Mouse (Mus musculus) limb, embryonic 11.5 days (tissue): ENCODE results near the gene Milr1. TPM values are rescaled to one million over a fixed set of nuclear protein-coding genes. Genes with fewer than 3 reads are reported as not detected.
"Not testable (repeated sequence)": the region's sequence is repeated elsewhere in the genome, so short reads cannot be mapped to it uniquely, and the experiment has no call there.

Experiments
- ATAC-seq: fragments of 200-750 bp; cut with Nextera tagmentation; 2 replicates; pipeline ENCODE4 v1.8.0; 2017; ENCODE audit warnings: low read depth; ENCODE audit not compliant: insufficient number of reproducible peaks, low FRiP score, low TSS enrichment
- DNase-seq: peaks from one replicate; pipeline ENCODE4 v3.0.0-alpha.2; 2015; ENCODE audit warnings: low spot score
- H3K27ac ChIP-seq: fragments of 300-500 bp; sonication (generic); replicated peaks from 2 replicates; pipeline ENCODE4 v1.5.1; 2014; ENCODE audit warnings: low read depth, mild to moderate bottlenecking, low read length
- H3K27me3 ChIP-seq: fragments of 300-500 bp; sonication (generic); 2 replicates; pipeline ENCODE4 v1.6.1; 2014; ENCODE audit warnings: mild to moderate bottlenecking, low read length, mixed read lengths; ENCODE audit not compliant: control insufficient read depth, insufficient read depth
- H3K36me3 ChIP-seq: fragments of 300-500 bp; sonication (generic); 2 replicates; pipeline ENCODE4 v1.6.1; 2014; ENCODE audit warnings: mild to moderate bottlenecking, low read length, moderate library complexity, mixed read lengths; ENCODE audit not compliant: control insufficient read depth, insufficient read depth
- H3K4me1 ChIP-seq: fragments of 300-500 bp; sonication (generic); 2 replicates; pipeline ENCODE4 v1.6.1; 2014; ENCODE audit warnings: low read length, mixed read lengths; ENCODE audit not compliant: control insufficient read depth, insufficient read depth
- H3K4me2 ChIP-seq: fragments of 300-500 bp; sonication (generic); 2 replicates; pipeline ENCODE4 v1.6.1; 2014; ENCODE audit warnings: low read depth, mild to moderate bottlenecking, moderate library complexity; ENCODE audit not compliant: severe bottlenecking
- H3K4me3 ChIP-seq: fragments of 300-500 bp; sonication (generic); 2 replicates; pipeline ENCODE4 v1.5.1; 2014; ENCODE audit warnings: low read depth, low read length
- H3K9ac ChIP-seq: fragments of 300-500 bp; sonication (generic); 2 replicates; pipeline ENCODE4 v1.6.1; 2014; ENCODE audit warnings: mild to moderate bottlenecking, low read length
- H3K9me3 ChIP-seq: fragments of 300-500 bp; sonication (generic); 2 replicates; pipeline ENCODE4 v1.6.1; 2016; ENCODE audit warnings: low read length; ENCODE audit not compliant: control insufficient read depth
- WGBS: fragments of 180-500 bp; shearing (Covaris S2); extraction: QIAGEN DNeasy Blood & Tissue Kit; methylation state at CpG from one replicate; pipeline ENCODE4 v1.1.7; 2014; 5-methylcytosine and 5-hydroxymethylcytosine counted together
- polyA plus RNA-seq: library from polyadenylated mRNA; unstranded; fragments of >200 nt; fragmentation: Nextera tagmentation; extraction: Ambion mirVana; gene quantifications from 2 replicates; pipeline ENCODE4 v1.2.1, GENCODE M21; 2014

Gene Milr1
- polyA plus RNA-seq, 1 experiment from 2014 or later, result 0.89 TPM

GRCm38 (mm10) chr11:106740724-106741123 lies 10.3 kb upstream of the Milr1 start:
- not testable (repeated sequence) for H3K9me3 ChIP-seq, H3K4me3 ChIP-seq, H3K27ac ChIP-seq, H3K4me1 ChIP-seq, H3K4me2 ChIP-seq, H3K27me3 ChIP-seq, DNase-seq, ATAC-seq, H3K36me3 ChIP-seq, H3K9ac ChIP-seq
- 90% methylated on average over 5 of the region's 8 CpGs for WGBS

- 72% methylated on average over 6 of the region's 6 CpGs for WGBS
Observed at GRCm38 (mm10) chr11:106741232-106741631, 9.8 kb upstream of the Milr1 start.

GRCm38 (mm10) chr11:106741826-106742225 lies 9.2 kb upstream of the Milr1 start:
- Histone ChIP-seq H3K27ac (no peak overlapping the region), H3K27me3 (no peaks in the 10 kb centered on the region), H3K4me1 (0 out of 2 replicates have a peak, but pooled peaks cover 3% of the 10 kb centered on the region), H3K36me3 (no peaks in the 10 kb centered on the region), H3K4me3 (no peak overlapping the region), H3K9ac (no peak overlapping the region), H3K4me2 (no peak overlapping the region), H3K9me3 (no peaks in the 10 kb centered on the region)
- DNase-seq, result no peak
- no peak for ATAC-seq
- WGBS, result 97% methylated on average over 3 of the region's 3 CpGs

More at GRCm38 (mm10) chr11:106741232-106741631, 9.8 kb upstream of the Milr1 start:
- Histone ChIP-seq H3K9ac (no peak overlapping the region), H3K4me1 (0 out of 2 replicates have a peak, but pooled peaks cover 3% of the 10 kb centered on the region), H3K27me3 (no peaks in the 10 kb centered on the region), H3K27ac (no peak overlapping the region), H3K4me2 (no peak overlapping the region), H3K9me3 (no peaks in the 10 kb centered on the region), H3K4me3 (no peak overlapping the region), H3K36me3 (no peaks in the 10 kb centered on the region)
- no peak for ATAC-seq
- DNase-seq, result no peak

GRCm38 (mm10) chr11:106742388-106742841 lies 8.6 kb upstream of the Milr1 start:
- ATAC-seq (no peak), DNase-seq (no peak)
- no peak overlapping the region for H3K9ac ChIP-seq
- no peak overlapping the region for H3K4me3 ChIP-seq
- no peaks in the 10 kb centered on the region for H3K9me3 ChIP-seq
- H3K4me1 ChIP-seq, result no peaks in the 10 kb centered on the region
- H3K36me3 ChIP-seq, result no peaks in the 10 kb centered on the region
- H3K27ac ChIP-seq, result no peak overlapping the region
- WGBS, result 56% methylated on average over 6 of the region's 6 CpGs
- no peak overlapping the region for H3K4me2 ChIP-seq
- no peaks in the 10 kb centered on the region for H3K27me3 ChIP-seq

- 92% methylated on average over 5 of the region's 5 CpGs for WGBS
- Histone ChIP-seq H3K36me3 (no peaks in the 10 kb centered on the region), H3K9ac (no peak overlapping the region), H3K4me1 (no peaks in the 10 kb centered on the region), H3K9me3 (no peaks in the 10 kb centered on the region), H3K27me3 (no peaks in the 10 kb centered on the region), H3K4me3 (no peak overlapping the region), H3K27ac (no peak overlapping the region), H3K4me2 (no peak overlapping the region)
- DNase-seq (no peak), ATAC-seq (no peak)
Observed at GRCm38 (mm10) chr11:106744949-106745348, 6.1 kb upstream of the Milr1 start.

GRCm38 (mm10) chr11:106749557-106750120 lies 1.4 kb upstream of the Milr1 start:
- H3K27ac ChIP-seq, ATAC-seq, DNase-seq, H3K4me1 ChIP-seq, H3K4me3 ChIP-seq, H3K27me3 ChIP-seq, H3K4me2 ChIP-seq, H3K36me3 ChIP-seq, H3K9me3 ChIP-seq, H3K9ac ChIP-seq: not testable (repeated sequence)
- WGBS, result 95% methylated on average over 7 of the region's 7 CpGs

- no peak within 1 kb of the TSS for H3K27ac ChIP-seq
- H3K36me3 ChIP-seq, result no peaks in the 10 kb centered on the region
- H3K4me2 ChIP-seq, result no peak within 1 kb of the TSS
- DNase-seq (no peak), ATAC-seq (no peak)
- no peaks in the 10 kb centered on the region for H3K4me1 ChIP-seq
- no peaks in the 10 kb centered on the region for H3K27me3 ChIP-seq
- no peak within 1 kb of the TSS for H3K4me3 ChIP-seq
- H3K9me3 ChIP-seq, result no peaks in the 10 kb centered on the region
- WGBS, result 91% methylated on average over 13 of the region's 13 CpGs
- no peak within 1 kb of the TSS for H3K9ac ChIP-seq
Observed at GRCm38 (mm10) chr11:106750121-106750751, 790 bp upstream of the Milr1 start, which contains the start of gene Pecam1. Pecam1 (minus strand) TSS chr11:106750628.

- WGBS, result 93% methylated on average over 7 of the region's 7 CpGs
- Histone ChIP-seq H3K4me2 (no peak overlapping the region), H3K27me3 (no peaks in the 10 kb centered on the region), H3K4me1 (no peaks in the 10 kb centered on the region), H3K9me3 (no peaks in the 10 kb centered on the region), H3K4me3 (no peak overlapping the region), H3K9ac (no peak overlapping the region), H3K27ac (no peak overlapping the region), H3K36me3 (no peaks in the 10 kb centered on the region)
- ATAC-seq (no peak), DNase-seq (no peak)
Observed at GRCm38 (mm10) chr11:106752103-106752502, 1.1 kb downstream of the Milr1 start.
